Mouse (Mus musculus): ENCODE measurements around the gene Eif4h. TPM values are rescaled to one million over a fixed set of nuclear protein-coding genes. Genes with fewer than 3 reads are reported as not detected.
"Not testable (repeated sequence)": the region's sequence is repeated elsewhere in the genome, so short reads cannot be mapped to it uniquely, and the experiment has no call there.

Gene Eif4h
- total RNA-seq, 2 experiments from 2014 or later, result 266 to 273 TPM

- DNase-seq (ENCODE audit: low spot score in 2 of 2), result no peak
Observed at GRCm38 (mm10) chr5:134652015-134652414, 12.7 kb upstream of the Eif4h start.

GRCm38 (mm10) chr5:134650926-134651325 lies 11.6 kb upstream of the Eif4h start:
- DNase-seq (ENCODE audit: low spot score in 2 of 2), result peak; percentile 65

- DNase-seq (ENCODE audit: low spot score in 2 of 2), result not testable (repeated sequence)
Observed at GRCm38 (mm10) chr5:134648976-134649375, 9.7 kb upstream of the Eif4h start.

- no peak for DNase-seq (ENCODE audit: low spot score in 2 of 2)
Observed at GRCm38 (mm10) chr5:134647394-134647793, 8.1 kb upstream of the Eif4h start.

- no peak for DNase-seq (ENCODE audit: low spot score in 2 of 2)
Observed at GRCm38 (mm10) chr5:134646461-134646860, 7.2 kb upstream of the Eif4h start.

- DNase-seq (ENCODE audit: low spot score in 2 of 2), result no peak
Observed at GRCm38 (mm10) chr5:134644643-134645118, 5.4 kb upstream of the Eif4h start.

- DNase-seq (ENCODE audit: low spot score in 2 of 2), result no peak
Observed at GRCm38 (mm10) chr5:134644121-134644520, 4.8 kb upstream of the Eif4h start.

GRCm38 (mm10) chr5:134640371-134640770 lies 1.1 kb upstream of the Eif4h start:
- DNase-seq (ENCODE audit: low spot score in 2 of 2), result no peak

- no peak for DNase-seq (ENCODE audit: low spot score in 2 of 2)
Observed at GRCm38 (mm10) chr5:134638461-134639268, 625 bp downstream of the Eif4h start.

- DNase-seq (ENCODE audit: low spot score in 2 of 2), result no peak
Observed at GRCm38 (mm10) chr5:134637820-134638367, 1.4 kb downstream of the Eif4h start.

GRCm38 (mm10) chr5:134632841-134633240 lies 6.4 kb downstream of the Eif4h start:
- DNase-seq (ENCODE audit: low spot score in 2 of 2), result no peak

GRCm38 (mm10) chr5:134630835-134631234 lies 8.5 kb downstream of the Eif4h start:
- no peak for DNase-seq (ENCODE audit: low spot score in 2 of 2)

GRCm38 (mm10) chr5:134629508-134629907 lies 9.8 kb downstream of the Eif4h start:
- DNase-seq (ENCODE audit: low spot score in 2 of 2), result no peak

GRCm38 (mm10) chr5:134622069-134622468 lies 17.2 kb downstream of the Eif4h start:
- DNase-seq (ENCODE audit: low spot score in 2 of 2), result no peak

- no peak for DNase-seq (ENCODE audit: low spot score in 2 of 2)
Observed at GRCm38 (mm10) chr5:134621099-134621640, 18.1 kb downstream of the Eif4h start.

- no peak for DNase-seq (ENCODE audit: low spot score in 2 of 2)
Observed at GRCm38 (mm10) chr5:134620457-134620856, 18.8 kb downstream of the Eif4h start.

GRCm38 (mm10) chr5:134617071-134617470 lies 22.2 kb downstream of the Eif4h start:
- DNase-seq (ENCODE audit: low spot score in 2 of 2), result peak; percentile 69 to 79

- no peak for DNase-seq (ENCODE audit: low spot score in 2 of 2)
Observed at GRCm38 (mm10) chr5:134615780-134616179, 23.5 kb downstream of the Eif4h start.

GRCm38 (mm10) chr5:134615380-134615779 lies 23.9 kb downstream of the Eif4h start:
- no peak for DNase-seq (ENCODE audit: low spot score in 2 of 2)

- DNase-seq (ENCODE audit: low spot score in 2 of 2), result no peak
Observed at GRCm38 (mm10) chr5:134614802-134615201, 24.5 kb downstream of the Eif4h start, which contains the start of gene Lat2. Gene Lat2, minus strand, starts transcription at chr5:134615025.

GRCm38 (mm10) chr5:134614296-134614695 lies 25.0 kb downstream of the Eif4h start:
- DNase-seq (ENCODE audit: low spot score in 2 of 2), result no peak

GRCm38 (mm10) chr5:134613727-134614126 lies 25.6 kb downstream of the Eif4h start:
- DNase-seq (ENCODE audit: low spot score in 2 of 2), result no peak
